Mouse (Mus musculus): Measurements from ENCODE around the gene Ankrd11.

Gene Ankrd11

DNA sequence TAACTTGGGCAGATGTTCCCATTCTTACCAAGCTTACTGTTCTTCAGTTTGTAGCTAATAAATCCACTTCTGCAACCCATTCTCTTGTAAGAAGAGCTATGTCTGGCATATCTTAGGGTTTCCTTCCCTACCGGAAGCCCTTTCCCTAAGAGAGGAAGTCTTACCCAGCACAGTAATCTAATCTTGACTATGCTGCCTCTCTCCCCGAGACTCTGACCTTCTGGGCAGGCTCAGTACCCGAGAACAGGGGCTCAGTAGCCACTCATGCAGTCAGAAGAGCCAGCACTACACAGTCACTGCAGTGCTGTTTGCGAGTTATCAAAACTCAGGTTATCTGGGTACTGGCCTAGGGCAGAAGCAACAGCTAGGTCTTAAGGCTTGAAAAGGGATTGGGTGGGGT, 144.1 kb downstream of the Ankrd11 start:
- no peak for DNase-seq (ENCODE audit: low spot score in 2 of 2)

DNA sequence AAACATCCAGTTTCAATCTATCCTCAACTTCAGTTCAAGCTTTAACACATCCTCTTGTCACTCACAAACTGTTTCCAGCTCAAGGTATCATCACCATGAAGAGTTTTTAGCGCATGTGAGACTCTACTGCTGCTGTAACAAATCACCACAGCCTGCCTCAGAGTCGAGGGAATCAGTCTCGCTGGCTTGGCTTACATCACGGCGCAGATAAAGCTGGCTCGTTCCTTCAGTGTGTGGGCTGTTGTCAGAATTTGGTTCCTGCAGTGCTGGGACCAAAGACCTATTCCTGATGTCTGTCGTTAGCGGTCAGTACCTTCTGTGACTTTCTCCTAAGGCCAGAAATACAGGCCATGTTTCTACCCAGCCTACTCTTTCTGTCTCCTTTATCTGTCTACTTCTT, 144.9 kb downstream of the Ankrd11 start:
- DNase-seq (ENCODE audit: low spot score in 2 of 2), result no peak

DNA sequence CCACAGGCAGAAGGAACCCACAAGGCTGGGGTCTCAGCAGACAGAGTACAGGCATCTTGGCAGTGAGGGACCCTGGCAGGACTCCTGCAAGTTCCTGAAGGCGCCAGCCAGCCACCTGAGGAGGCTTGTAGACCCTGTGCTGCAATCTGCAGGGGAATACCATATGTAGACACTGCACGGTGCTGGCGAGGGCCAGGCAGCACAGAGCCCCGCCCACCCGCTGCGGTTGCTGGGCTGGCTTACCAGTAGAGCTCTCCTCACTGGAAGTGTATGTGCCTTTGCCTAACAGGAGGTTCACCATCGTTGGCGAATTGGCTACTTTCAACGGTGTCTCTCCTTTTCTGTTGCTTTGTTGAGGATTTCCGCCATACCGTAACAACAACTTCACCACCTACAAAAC, 145.8 kb downstream of the Ankrd11 start:
- no peak for DNase-seq (ENCODE audit: low spot score in 2 of 2)

DNA sequence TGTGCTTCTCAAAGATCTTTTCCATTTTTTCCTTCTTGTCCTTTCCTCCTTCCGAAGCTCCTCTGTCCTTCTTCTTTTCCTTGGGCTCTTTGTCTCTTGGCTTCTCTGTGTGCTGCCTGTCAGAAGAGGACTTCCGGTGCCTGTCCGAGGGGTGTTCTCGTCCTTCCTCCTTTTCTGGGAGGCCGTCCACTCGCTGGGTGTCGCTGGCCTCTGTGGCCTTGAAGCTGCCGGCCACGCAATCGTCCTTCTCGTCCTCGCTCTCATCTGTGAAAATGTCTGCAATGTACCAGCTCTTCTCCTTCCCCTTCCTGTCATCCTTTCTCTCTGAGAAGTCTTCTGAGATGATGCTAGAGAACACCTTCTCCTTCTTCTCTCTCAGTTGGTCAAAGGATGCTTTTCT, 148.6 kb downstream of the Ankrd11 start:
- DNase-seq (ENCODE audit: low spot score in 2 of 2), result no peak

DNA sequence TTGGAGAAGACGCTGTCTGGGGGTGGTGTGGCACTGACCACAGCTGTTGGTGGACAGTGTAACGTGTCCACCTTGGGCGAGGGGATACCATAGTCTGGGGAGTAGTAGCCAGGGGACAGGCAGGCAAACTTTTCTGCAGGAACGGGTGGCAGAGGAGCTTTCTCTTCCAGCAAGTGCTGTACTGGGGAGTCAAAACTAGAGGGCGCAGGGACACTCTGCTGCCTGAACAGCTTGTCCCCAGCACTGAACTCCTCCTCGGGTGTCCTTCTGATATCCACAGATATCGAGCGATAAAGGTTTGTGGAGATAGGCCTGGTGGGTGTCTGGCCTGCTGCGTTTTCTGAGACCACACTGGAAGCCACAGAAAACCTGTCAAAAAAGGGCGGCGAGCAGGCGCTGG, 150.6 kb downstream of the Ankrd11 start:
- DNase-seq (ENCODE audit: low spot score in 2 of 2), result no peak

DNA sequence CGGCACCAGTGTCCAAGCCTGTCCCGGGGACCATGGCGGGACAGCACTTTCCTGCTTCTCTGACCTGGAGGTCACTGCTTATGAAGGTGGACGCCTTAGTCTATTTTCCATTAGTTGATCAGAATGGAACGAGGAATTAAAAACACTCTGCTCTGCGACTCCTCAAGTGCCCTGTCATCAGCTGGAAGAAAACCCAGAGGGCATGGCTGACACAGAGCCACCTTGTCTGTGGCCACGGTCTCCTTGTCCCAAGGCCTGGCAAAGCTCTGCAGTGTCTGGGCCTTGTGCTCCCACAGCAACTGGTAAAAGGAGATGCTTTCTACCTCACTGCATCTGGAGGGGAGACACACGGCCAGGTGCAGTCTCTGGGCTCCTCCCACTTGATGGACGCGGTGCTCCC, 158.4 kb downstream of the Ankrd11 start:
- DNase-seq (ENCODE audit: low spot score in 2 of 2), result no peak

DNA sequence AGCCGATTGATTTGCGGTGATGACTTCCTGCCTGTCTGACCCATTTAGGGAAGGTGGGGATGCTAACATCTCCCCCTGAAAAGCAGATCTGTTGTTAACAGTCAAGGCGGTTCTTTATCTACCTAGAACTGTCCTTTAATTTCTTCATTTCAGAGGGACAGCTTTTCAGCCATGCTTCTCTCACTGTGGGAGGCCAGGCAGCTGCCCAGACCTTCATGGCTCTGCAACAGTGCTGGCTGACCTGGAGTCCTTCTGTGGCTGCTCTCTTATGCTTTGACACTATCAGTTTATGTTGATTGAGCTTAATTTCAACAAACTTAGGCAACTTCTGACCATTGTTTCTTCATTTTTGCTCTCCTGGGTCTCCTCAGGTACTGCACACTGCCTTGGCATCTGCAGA, 161.8 kb downstream of the Ankrd11 start:
- DNase-seq (ENCODE audit: low spot score in 2 of 2), result no peak

DNA sequence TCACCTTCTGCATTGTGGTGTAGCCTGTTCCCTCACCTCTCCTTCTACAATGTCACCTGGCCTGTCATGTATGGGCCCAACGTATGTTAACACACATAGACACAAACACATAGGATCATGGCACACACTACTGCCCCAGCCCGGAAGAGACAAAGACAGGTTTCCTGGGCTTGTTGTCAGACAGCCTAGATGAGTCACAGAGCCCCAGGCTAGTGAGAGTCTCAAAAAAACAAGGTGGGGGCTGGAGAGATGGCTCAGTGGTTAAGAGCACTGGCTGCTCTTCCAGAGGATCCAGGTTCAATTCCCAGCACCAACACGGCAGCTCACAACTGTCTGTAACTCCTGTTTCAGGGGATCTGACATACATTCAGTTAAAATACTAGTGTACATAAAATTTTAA, 163.8 kb downstream of the Ankrd11 start:
- no peak for DNase-seq (ENCODE audit: low spot score in 2 of 2)

DNA sequence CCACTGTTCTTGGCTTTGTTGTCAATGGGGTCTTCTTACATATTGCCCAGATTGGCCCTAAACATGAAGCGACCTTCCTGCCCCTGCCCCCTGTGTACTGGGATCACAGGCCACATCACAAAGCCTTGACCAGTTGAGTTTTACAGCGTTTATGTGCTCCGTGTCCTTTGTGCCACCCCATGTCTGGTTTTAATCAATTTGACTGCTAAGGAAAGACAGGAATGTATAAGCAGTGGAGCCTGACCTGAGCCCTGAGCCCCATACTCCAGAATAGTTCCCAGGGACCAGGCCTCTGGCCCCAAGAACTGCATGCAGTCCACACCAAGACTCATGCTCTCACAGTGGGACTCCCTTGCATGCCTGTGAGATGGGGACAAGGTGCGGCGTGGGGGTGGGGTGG, 166.9 kb downstream of the Ankrd11 start:
- DNase-seq (ENCODE audit: low spot score in 2 of 2), result no peak

DNA sequence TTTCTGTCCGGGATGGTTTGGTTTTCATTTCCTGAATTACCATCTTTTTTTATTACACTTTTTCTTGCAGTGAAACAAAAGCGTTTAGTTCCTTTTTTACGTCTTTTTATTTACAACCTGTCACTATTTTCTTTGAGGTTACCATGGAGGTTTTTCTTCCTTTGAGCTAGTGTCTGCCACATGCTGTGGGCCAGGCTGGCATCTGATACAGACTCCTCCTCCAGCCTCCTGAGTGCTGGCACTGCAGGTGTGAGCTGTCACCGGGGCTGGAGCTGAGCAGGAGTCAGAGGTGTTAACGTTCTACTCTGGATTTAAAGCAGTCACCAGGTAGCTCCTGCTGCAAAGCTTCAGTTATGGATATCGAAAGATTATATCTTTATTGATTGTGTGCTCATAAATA, 168.9 kb downstream of the Ankrd11 start:
- no peak for DNase-seq (ENCODE audit: low spot score in 2 of 2)

DNA sequence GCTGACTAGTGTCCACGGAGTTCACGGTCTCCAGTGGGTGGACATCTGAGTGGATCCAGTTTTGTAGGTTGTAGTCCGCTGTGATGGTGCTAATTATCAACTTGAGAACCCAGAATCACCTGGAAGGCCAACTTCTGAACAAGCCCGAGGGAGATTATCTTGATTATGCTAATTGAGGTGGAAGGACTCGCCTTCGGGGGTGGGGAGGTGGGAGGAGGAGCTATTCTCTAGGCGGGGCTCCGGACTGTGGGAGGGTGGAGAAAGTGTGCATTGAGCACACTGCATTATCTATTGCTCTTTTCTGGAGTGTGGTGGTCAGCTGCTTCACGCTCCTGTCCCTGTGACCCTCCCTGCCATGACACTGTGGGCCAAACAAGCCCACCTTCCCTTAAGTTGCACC, 170.4 kb downstream of the Ankrd11 start:
- DNase-seq (ENCODE audit: low spot score in 2 of 2), result no peak

DNA sequence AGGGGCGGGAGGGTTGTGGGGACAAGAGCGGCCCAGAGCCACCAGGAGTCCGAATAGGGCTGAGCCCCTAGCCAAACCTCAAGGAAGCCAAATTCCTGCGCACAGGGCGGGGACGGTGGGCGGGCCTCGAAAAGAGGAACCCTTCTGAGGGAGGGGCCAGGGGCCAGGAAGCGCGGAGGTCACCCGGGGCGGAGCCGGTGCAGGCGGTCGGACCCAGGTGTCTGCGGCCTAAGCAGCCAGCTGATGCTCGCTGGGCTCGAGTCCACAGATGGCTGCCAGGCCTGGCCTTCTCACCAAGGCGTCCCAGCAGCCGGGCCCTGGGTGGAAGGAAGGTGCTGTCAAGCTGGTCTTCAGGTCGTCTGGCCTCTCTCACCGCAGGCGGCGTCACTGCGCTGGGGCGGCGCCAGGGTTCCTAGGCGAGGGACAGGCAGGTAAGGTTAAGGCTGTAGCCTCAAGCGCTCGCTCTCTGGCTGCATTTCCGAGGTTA, 171.7 kb downstream of the Ankrd11 start:
- no peak for DNase-seq (ENCODE audit: low spot score in 2 of 2)

DNA sequence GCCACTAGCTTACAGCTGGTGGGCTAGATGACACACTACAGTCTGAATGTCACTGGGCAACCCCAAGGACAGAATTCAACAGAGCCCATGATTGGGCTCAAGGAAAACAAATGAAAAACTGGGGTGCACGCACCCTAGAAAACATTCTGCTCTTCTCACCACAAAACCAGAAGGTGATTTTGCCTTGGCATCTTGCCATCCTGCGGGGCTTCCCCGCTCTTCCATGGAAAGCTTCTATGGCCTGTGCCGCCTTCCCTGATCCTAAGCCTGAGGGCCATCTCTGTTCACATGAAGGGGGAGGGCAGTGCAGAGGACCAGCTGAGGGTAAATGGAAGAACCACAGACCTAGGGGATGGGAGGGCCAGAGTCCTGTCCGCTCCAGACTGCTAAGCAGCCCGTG, 174.1 kb downstream of the Ankrd11 start:
- DNase-seq (ENCODE audit: low spot score in 2 of 2), result no peak

DNA sequence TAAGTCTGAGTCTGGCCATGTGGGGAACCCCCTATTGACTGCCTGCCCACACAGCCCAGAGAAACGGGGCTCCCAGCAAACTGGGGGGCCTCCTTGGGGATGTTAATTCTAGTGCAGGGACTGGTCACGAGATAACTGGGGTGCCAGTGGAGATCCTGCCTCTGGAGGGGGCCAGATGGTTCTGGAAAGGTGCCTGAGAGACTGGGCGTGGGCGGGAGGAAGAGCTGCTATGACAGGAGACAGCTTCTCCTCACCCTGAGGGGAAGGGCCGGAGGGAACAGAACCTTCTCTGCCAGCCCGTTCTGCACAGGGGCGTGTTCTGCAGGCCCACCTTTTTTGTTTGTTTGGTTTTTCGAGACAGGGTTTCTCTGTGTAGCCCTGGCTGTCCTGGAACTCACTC, 175.8 kb downstream of the Ankrd11 start:
- no peak for DNase-seq (ENCODE audit: low spot score in 2 of 2)

DNA sequence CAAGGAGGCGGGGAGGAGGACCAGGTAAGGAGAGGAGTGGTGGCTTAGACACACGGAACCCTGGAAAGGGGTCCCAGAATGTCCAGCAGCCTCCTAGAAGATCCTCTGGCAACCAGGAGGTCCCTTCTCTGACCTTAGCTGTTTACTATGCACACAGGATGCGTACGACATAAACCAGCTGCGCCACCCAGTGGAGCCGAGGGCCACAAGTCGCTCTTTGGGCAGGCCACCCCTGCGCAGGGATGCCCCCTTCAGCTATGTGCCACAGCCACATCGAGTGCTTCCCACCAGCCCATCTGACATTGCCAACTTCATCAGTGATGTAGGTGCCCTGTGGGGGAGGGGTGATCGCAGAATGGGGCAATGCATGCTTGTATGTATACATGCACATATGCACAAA, 176.6 kb downstream of the Ankrd11 start:
- no peak for DNase-seq (ENCODE audit: low spot score in 2 of 2)

DNA sequence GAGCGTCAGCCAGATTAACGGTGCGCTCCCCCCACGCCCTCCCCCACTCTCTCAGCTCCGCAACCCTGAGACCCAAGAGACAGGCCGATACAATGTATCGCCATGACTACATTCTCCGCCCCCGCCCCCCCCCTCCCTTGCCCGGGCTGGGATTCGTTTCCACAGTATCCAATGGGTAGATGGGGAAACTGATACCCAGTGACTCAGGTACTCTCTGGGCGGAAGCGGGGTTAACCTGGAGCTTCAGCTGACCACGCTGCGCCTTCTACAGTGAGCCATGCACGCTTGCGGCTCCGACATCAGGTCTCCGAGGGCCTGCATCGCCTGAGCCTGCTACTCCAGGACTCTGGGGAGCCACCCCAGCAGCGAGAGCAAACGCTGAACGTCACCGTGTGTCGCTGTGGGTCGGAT, 177.4 kb downstream of the Ankrd11 start:
- no peak for DNase-seq (ENCODE audit: low spot score in 2 of 2)

DNA sequence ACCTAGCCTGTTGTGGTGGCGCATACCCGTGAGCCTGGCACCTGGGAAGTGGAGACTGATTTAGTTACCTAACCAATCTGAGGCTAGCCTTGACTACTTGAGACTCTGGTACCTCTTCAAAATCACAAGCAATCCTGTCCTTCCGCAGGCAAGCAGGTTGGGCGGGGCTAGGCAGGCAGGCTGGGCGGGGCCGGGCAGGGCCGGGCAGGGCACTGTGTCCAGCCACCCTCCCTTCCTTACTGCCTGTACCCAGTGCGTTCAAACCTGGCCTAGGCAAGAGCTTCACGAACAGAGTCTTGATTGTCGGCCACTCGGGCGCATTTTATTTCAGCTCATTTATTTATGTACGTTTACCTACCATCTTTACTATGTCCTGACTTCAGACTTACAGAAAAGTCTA, 182.2 kb downstream of the Ankrd11 start:
- DNase-seq (ENCODE audit: low spot score in 2 of 2), result no peak

DNA sequence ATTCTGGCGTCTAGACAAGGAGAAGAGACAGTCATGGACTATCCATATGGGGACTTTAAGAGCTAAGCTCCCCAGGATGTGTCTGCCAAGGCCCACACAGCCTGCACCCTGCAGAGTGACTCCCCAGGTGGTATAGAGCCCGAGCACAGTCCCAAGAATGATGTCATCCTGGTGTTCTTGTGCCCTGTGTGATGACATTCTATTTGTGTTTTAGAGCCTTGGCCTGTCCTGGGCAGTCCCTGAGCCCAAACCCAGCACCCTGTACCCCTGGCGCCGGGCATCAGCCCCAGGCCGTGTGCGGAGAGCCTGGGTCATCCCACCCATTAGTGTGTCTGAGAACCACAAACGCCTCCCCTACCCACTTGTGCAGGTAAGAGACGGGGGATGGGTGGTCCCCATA, 185.8 kb downstream of the Ankrd11 start:
- no peak for DNase-seq (ENCODE audit: low spot score in 2 of 2)

DNA sequence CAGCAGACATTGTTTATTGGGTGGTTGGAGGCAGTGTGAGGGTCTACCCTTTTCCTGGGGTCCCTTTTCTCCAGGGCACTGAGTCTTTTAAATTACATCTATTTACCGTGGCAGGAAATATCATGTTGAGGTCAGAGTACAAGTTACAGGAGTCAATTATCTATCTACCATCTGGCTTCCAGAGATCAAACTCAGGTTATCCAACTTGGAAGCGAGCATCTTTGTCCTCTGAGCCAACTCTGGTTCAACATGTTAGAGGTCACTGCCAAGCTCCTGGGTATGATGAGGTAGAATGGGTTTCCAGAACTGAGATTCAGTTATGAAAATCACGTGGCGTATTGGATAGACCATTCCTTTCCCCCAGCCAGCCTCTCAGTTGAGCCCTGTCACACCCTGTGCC, 187.0 kb downstream of the Ankrd11 start:
- DNase-seq (ENCODE audit: low spot score in 2 of 2), result no peak

DNA sequence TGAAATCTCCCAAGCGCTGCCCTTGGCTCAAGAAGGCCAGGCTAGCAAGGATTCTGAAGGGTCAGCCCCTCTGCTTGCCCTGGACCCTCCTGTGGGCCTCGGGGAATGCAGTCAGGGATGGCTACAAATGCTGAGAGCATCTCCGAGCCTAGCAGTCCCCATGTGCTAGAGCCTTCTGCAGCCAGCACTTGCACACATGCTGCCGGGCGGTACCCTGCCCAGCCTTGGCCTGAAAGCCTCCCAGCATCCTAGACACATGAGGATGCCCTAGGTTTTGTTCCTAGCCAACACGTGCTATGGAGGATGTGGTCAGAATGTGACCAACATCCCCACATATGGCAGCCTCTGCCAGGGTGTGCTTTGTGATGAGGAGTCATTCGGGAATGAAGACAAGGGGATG, 187.7 kb downstream of the Ankrd11 start:
- DNase-seq (ENCODE audit: low spot score in 2 of 2), result no peak

DNA sequence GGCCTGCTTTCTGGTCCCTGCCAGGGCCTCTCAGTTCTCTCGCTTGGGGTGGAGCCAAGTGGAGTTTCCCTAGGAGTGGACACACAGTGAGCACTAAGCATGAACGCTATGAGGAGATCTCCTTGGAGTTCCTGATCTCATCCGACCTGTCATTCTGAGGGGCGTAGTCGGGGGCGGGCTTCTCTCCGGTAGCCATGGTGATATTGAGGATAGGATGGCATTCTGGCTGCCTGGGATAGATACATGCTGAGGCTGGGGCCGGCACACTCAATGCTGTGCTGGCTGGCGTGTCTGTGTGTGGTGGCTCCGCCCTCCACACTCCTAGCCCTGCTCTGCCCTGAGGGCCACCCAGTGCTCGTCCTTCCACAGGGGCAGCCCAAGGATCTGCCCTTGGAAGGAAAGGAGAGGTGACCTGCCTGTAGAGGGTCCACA, 188.7 kb downstream of the Ankrd11 start:
- DNase-seq (ENCODE audit: low spot score in 2 of 2), result no peak

DNA sequence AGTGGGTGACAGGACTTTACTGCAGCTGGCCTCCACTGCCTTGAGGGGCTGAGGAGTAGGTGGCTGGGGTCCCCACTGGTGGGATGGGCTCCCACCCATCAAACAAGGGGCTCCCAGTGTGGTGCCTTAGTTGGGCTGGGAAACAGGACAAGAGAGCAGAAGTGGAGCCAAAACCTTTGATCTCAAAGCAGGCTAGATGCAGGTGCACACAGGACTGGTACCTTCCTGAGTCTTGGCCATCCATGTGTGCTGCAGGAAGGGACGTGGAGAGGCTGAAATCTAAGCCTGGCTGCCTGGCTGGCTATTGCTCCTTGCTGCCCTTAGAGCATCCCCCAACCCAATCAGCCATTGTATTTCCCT, 189.6 kb downstream of the Ankrd11 start:
- no peak for DNase-seq (ENCODE audit: low spot score in 2 of 2)

DNA sequence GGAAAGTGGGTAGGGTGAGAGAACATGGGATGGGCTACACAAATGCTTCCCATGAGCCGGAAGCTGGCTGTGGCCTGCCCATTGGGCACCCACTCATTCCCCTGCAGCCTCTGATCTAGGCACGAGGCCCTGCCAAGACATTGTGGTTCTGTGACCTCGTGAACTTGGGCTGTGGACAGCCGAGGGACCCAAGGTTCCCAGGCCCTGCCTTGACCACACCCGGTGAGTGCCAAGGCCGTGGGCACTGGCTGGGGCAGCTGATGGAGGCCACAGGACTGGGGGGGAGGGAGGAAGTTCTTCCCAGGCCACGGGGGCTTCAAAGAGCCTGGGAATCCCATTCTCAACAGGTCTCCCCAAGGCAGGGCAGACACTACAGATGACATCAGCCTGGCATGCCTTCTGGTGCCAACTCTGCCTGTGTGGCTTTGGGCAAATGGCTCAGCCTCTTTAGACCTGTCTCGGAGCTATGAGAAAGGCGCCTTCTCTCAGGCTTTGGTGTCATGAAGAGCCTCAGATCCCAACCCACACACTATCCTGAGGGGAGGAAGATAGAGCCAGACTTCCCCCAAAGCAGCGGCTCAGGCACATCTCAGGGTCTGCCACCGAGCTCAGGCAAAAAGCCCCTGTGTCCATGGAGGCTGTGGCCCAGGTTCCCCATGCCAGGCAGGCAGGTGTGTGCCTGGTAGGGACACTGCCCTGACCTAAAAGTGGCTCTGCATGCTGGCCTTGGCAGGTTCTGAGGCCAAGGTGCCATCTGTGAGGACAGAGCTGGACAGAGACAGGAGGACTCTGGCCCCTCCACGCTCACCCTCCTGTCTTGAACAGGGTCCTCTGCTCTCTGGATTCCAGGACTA, 190.2 kb downstream of the Ankrd11 start:
- no peak for DNase-seq (ENCODE audit: low spot score in 2 of 2)

DNA sequence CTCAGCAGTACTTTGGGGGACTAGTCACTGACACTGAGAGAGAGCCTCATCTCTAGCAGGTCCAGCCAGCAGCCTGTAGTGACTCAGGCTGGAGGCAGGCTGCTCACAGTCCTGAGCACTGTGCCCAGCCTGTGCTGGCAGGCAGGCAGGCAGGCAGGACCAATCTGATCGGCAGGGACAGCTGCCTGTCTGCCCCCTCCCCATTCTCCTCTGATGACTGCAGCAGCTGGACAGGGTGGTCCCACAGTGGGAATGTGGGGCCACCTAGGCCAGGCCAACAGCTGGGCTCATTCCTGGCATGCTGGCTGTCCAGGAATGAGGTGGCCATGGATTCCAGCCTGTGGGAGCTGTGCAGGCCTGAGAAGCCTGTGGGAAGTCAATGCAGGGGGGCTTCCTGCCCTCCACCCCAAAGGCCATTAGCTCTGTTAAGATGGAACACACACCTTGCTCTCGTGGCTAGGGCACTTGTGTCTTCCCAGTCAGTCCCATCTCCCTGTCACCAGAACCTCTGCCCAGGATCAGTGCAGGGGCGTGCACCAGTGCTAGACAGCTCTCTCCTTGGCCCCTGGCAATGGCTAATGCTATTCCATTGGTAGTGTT, 191.3 kb downstream of the Ankrd11 start:
- DNase-seq (ENCODE audit: low spot score in 2 of 2), result no peak
